Mouse (Mus musculus) spleen, adult 2 months (tissue): ENCODE measurements around the gene Ppm1h.

ENCODE experiments used
- CTCF ChIP-seq: fragments of 200-500 bp; IDR thresholded peaks from 2 replicates; pipeline ENCODE4 v1.5.1; 2011; ENCODE audit warnings: mild to moderate bottlenecking, inconsistent platforms; ENCODE audit not compliant: insufficient read depth, insufficient read length, insufficient replicate concordance; ENCODE audit errors: extremely low read depth
- POLR2A ChIP-seq: fragments of 200-500 bp; IDR thresholded peaks from 2 replicates; pipeline ENCODE4 v1.6.1; 2011; ENCODE audit warnings: low read depth, low read length, inconsistent platforms

DNA sequence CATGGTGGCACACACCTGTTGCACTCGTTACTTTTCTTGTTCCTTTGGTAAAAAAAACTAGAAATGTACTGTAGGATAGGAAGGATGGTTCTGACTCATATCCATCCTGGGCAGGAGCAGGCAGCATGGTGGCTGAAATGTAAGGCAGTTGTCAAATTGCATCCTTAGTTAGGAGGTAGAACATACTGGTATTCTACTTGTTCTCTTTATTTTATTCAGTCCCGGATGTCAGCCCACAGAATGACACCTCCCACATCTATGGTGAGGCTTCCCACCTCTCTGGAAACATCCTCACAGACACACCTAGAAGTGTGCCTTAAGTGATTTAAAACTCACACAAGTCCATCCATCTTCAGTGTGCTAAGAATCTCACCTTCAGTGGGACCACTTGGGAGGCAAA, 49.6 kb downstream of the Ppm1h start:
- TF ChIP-seq CTCF (no peak), POLR2A (no peak)
